Mouse (Mus musculus): ENCODE results near the gene Iyd.

- TF ChIP-seq TCF12 (IDR thresholded peaks at IDR 0.05; ENCODE audit: insufficient read depth, poor library complexity, severe bottlenecking) (no peak), POLR2A (IDR thresholded peaks at IDR 0.05; ENCODE audit: insufficient read length, low read depth) (no peak), MAX (IDR thresholded peaks at IDR 0.05; ENCODE audit: low read depth) (no peak), CEBPB (IDR thresholded peaks at IDR 0.05; ENCODE audit: insufficient read depth, poor library complexity, severe bottlenecking) (no peak), MYOG (IDR thresholded peaks at IDR 0.05; ENCODE audit: control insufficient read depth in 1 of 3, insufficient read depth in 1 of 3, insufficient read length in 2 of 3, low read depth in 2 of 3) (no peak), TCF3 (IDR thresholded peaks at IDR 0.05; ENCODE audit: insufficient read length, low read depth) (no peak)
Observed at GRCm38 (mm10) chr10:3496791-3497190, 43.2 kb upstream of the Iyd start.

Measured in myocyte (in vitro differentiated cells).